Mouse (Mus musculus): ENCODE measurements around the gene Yipf4. TPM values are rescaled to one million over a fixed set of nuclear protein-coding genes. Genes with fewer than 3 reads are reported as not detected.
A peak's percentile ranks its signal among the peaks of the same experiment; 100 is the strongest.
"Not testable (repeated sequence)": the region's sequence is repeated elsewhere in the genome, so short reads cannot be mapped to it uniquely, and the experiment has no call there.

The Yipf4 gene
- polyA plus RNA-seq, 1 experiment from 2014 or later = 106 TPM

DNA sequence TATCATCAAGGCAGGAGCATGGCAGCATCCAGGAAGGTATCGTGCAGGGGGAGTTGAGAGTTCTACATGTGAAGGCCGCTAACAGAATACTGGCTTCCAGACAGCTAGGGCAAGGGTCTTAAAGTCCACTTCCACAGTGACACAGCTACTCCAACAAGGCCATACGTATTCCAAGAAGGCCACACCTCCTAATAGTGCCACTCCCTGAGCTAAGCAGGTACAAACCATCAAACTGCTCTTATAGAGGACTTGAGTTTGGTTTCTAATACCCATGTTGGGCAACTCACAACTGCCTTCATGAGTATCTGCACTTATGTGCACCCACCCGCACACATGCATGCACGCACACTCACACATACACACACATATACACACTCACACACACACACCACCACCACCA, 32.5 kb upstream of the Yipf4 start:
- DNase-seq (ENCODE audit: low spot score) (no peak), ATAC-seq (no peak)
- Histone ChIP-seq H3K36me3 (ENCODE audit: insufficient read depth, low read length) (no peaks in the 10 kb centered on the region), H3K9me3 (ENCODE audit: low read length) (no peaks in the 10 kb centered on the region), H3K27ac (ENCODE audit: low read length) (no peak overlapping the region), H3K4me1 (ENCODE audit: insufficient read depth, low read depth, low read length) (no peaks in the 10 kb centered on the region), H3K4me3 (ENCODE audit: low read depth, low read length) (no peak overlapping the region), H3K9ac (replicated peaks; ENCODE audit: low read depth) (no peak overlapping the region), H3K4me2 (replicated peaks; ENCODE audit: low read depth, low read length) (no peak overlapping the region), H3K27me3 (replicated peaks; ENCODE audit: insufficient read depth, low read length) (no peaks in the 10 kb centered on the region)
- TF ChIP-seq CTCF (IDR thresholded peaks at IDR 0.05) (no peak), EP300 (IDR thresholded peaks at IDR 0.05) (no peak)
- 82% methylated on average over 5 of the region's 5 CpGs for WGBS

DNA sequence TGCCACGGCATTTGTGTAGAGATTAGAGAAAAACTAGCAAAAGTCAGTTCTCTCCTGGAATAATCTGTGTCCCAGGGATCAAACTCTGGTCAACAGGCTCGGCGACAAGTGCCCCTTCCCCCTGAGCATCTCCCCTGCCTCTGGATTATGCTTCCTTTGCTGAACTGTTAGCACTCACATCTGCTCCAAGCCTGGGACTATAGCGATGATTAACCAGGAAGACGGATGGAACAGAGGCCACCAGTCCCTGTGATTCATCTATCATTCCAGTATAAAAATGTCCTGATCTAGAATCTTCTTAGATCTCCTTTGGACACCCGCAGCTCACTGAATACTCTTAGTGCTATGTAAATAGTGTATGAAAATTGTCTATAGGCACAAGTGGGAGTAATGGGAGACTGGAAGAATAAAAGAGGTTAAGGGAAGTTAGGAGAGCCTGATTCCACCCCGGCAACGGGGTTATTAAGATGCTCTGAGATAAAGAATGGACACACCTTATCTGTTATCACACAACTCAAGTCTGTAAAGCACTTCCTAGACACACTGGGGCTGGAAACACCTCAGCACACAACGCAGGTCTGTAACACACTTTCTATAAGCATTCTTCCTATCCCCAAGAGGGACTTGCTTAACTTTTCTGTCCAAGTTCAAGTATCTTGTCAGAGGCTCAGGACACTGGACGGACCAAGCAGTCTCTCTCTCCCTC, 31.2 kb upstream of the Yipf4 start:
- Histone ChIP-seq H3K4me2 (replicated peaks; ENCODE audit: low read depth, low read length) (no peak overlapping the region), H3K36me3 (ENCODE audit: insufficient read depth, low read length) (no peaks in the 10 kb centered on the region), H3K4me3 (ENCODE audit: low read depth, low read length) (no peak overlapping the region), H3K27me3 (replicated peaks; ENCODE audit: insufficient read depth, low read length) (no peaks in the 10 kb centered on the region), H3K27ac (ENCODE audit: low read length) (no peak overlapping the region), H3K9me3 (ENCODE audit: low read length) (no peaks in the 10 kb centered on the region), H3K9ac (replicated peaks; ENCODE audit: low read depth) (no peak overlapping the region), H3K4me1 (ENCODE audit: insufficient read depth, low read depth, low read length) (no peaks in the 10 kb centered on the region)
- DNase-seq (ENCODE audit: low spot score) = no peak
- ATAC-seq = no peak
- TF ChIP-seq EP300 (IDR thresholded peaks at IDR 0.05) (no peak), CTCF (IDR thresholded peaks at IDR 0.05) (no peak)
- WGBS = 54% methylated on average over 10 of the region's 10 CpGs

DNA sequence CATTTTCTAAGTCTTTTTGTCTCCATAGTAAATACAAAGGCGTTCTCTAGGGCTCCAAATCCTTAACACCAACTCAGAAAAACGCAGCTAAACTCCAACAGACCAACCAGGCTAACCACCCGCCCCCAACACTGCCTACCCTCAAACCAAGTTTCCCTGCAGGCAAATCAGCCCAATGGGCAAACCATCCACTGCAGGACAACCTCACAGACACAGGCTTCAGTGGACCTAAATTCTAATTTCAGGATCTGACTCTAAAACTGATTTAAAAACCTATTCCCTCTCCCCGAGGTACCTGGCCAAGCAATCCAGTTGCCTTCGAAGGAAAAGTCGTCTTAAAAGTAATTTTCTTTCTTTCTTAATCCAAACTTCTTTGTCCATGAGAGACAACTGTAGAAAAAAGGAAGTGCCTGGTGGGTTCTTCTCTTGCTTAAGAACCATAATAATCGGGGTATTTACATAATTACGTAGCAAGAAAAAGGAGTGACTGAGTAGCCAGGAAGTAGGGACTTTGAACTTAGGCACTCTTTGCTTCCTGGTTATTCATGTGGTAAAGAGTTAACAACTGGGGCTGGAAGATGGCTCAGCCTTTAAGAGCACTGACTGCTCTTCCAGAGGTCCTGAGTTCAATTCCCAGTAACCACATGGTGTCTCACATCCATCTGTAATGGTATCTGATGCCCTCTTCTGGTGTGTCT, 30.4 kb upstream of the Yipf4 start, which contains the start of gene Nlrc4:
Nlrc4 (minus strand) TSS at position 432 of the 698 bp plus-strand sequence.
- no peak for ATAC-seq
- TF ChIP-seq EP300 (IDR thresholded peaks at IDR 0.05) = no peak
- no peak for TF ChIP-seq CTCF (IDR thresholded peaks at IDR 0.05)
- Histone ChIP-seq H3K9me3 (ENCODE audit: low read length) (no peaks in the 10 kb centered on the region), H3K27me3 (replicated peaks; ENCODE audit: insufficient read depth, low read length) (no peaks in the 10 kb centered on the region), H3K4me1 (ENCODE audit: insufficient read depth, low read depth, low read length) (no peaks in the 10 kb centered on the region), H3K27ac (ENCODE audit: low read length) (no peak within 1 kb of the TSS), H3K4me2 (replicated peaks; ENCODE audit: low read depth, low read length) (no peak within 1 kb of the TSS), H3K4me3 (ENCODE audit: low read depth, low read length) (no peak within 1 kb of the TSS), H3K9ac (replicated peaks; ENCODE audit: low read depth) (no peak within 1 kb of the TSS), H3K36me3 (ENCODE audit: insufficient read depth, low read length) (no peaks in the 10 kb centered on the region)
- 51% methylated on average over 8 of the region's 8 CpGs for WGBS
- peak; percentile 26 for DNase-seq (ENCODE audit: low spot score)

DNA sequence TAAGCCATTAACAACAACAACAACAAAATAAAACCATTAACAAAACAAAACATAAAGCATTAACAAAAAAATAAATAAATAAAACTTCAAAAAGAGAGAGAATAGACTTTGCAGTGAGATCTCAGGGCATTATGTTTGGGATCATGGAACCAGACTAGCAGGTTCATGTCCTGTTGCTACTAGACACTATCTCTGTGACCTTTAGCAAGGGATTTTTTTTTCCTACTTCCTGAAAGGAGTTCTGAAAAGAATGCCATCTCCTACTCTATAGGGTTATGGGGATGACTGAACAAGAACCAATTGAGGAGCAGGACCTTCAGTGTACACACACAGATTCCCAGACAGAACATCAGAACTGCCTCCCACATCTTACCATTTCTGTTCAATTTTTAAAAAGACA, 25.8 kb upstream of the Yipf4 start:
- Histone ChIP-seq H3K36me3 (ENCODE audit: insufficient read depth, low read length) (no peaks in the 10 kb centered on the region), H3K27ac (ENCODE audit: low read length) (no peak overlapping the region), H3K9ac (replicated peaks; ENCODE audit: low read depth) (no peak overlapping the region), H3K9me3 (ENCODE audit: low read length) (no peaks in the 10 kb centered on the region), H3K27me3 (replicated peaks; ENCODE audit: insufficient read depth, low read length) (no peaks in the 10 kb centered on the region), H3K4me2 (replicated peaks; ENCODE audit: low read depth, low read length) (no peak overlapping the region), H3K4me3 (ENCODE audit: low read depth, low read length) (no peak overlapping the region), H3K4me1 (ENCODE audit: insufficient read depth, low read depth, low read length) (no peaks in the 10 kb centered on the region)
- DNase-seq (ENCODE audit: low spot score) (no peak), ATAC-seq (no peak)
- no peak for TF ChIP-seq EP300 (IDR thresholded peaks at IDR 0.05)
- TF ChIP-seq CTCF (IDR thresholded peaks at IDR 0.05) = no peak

DNA sequence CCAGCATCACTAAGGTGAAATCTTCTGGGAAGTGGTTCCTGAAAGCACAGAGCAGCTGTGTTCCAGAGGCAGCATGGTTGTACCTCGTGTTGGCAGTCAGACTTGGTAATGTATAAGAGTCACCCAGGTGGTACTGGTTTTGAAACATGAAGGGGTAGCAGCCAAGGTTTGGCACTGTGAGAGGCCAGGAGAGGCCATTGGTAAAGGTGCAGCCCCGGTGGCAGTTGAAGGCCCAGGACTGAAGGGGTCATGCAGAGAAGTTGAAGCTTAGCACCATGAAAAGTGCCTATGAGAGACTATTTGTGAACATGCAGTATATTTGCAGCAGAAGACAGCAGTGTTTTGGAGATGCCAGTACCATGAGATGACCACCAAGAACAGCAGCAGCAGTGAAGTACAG, 21.3 kb upstream of the Yipf4 start:
- not testable (repeated sequence) for H3K4me1 ChIP-seq (ENCODE audit: insufficient read depth, low read depth, low read length); H3K9me3 ChIP-seq (ENCODE audit: low read length); DNase-seq (ENCODE audit: low spot score); ATAC-seq; H3K4me2 ChIP-seq (replicated peaks; ENCODE audit: low read depth, low read length); H3K9ac ChIP-seq (replicated peaks; ENCODE audit: low read depth); H3K36me3 ChIP-seq (ENCODE audit: insufficient read depth, low read length); H3K27me3 ChIP-seq (replicated peaks; ENCODE audit: insufficient read depth, low read length); H3K27ac ChIP-seq (ENCODE audit: low read length); H3K4me3 ChIP-seq (ENCODE audit: low read depth, low read length)
- 75% methylated on average over 2 of the region's 2 CpGs for WGBS

DNA sequence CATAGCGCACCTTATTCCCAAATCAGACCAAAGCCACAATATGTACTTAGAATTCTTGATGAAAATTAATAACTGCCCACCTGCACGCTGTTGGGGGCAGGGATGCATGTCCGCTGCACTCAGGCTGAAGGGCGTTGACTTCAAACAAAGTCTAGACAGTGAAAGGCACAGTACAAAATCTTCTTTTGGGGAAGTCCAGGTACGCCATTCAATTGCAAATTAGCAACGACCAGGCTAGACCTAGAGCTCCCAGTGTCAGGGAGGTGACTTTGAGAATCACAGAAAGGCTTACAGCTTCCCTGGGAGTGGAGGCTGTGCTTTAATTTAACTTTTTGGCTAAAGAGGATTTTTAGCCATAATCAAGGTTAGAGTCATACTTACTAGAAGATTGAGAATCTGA, 19.2 kb upstream of the Yipf4 start:
- not testable (repeated sequence) for H3K27ac ChIP-seq (ENCODE audit: low read length); H3K9ac ChIP-seq (replicated peaks; ENCODE audit: low read depth); H3K36me3 ChIP-seq (ENCODE audit: insufficient read depth, low read length); H3K4me2 ChIP-seq (replicated peaks; ENCODE audit: low read depth, low read length); H3K9me3 ChIP-seq (ENCODE audit: low read length); ATAC-seq; DNase-seq (ENCODE audit: low spot score); H3K27me3 ChIP-seq (replicated peaks; ENCODE audit: insufficient read depth, low read length); H3K4me1 ChIP-seq (ENCODE audit: insufficient read depth, low read depth, low read length); H3K4me3 ChIP-seq (ENCODE audit: low read depth, low read length)
- WGBS = 82% methylated on average over 6 of the region's 6 CpGs
